8 mouse cellular contexts compared by ENCODE assay signal in genomic region chr9:72763050-72763718, GRCm38 (mm10). TPM values are rescaled to one million over a fixed set of nuclear protein-coding genes. Genes with fewer than 3 reads are reported as not detected.
A peak's percentile ranks its signal among the peaks of the same experiment; 100 is the strongest.
DNase-seq lines count a peak whose midpoint lies in the region; ATAC-seq and TF ChIP-seq lines count a peak whose summit lies in the region.
"Had no signal": no experiment of that assay in that cellular context is flagged by ENCODE, and none has a peak within 500 bp of the region (broad histone marks: within the 10 kb centered on the region; RNA-seq: fewer than 3 reads in every experiment).

No protein-coding gene starts in this region.

- no peak for TF ChIP-seq POLR2A in brain, embryonic 14.5 days (IDR thresholded peaks at IDR 0.05; ENCODE audit: borderline replicate concordance, extremely low read depth, insufficient read depth, insufficient read length, poor library complexity, severe bottlenecking)
- no peak for TF ChIP-seq POLR2A in limb, embryonic 14.5 days (IDR thresholded peaks at IDR 0.05; ENCODE audit: borderline replicate concordance, extremely low read depth, insufficient read depth, insufficient read length)

- H3K9ac ChIP-seq in heart, embryonic 12.5 days = 0 out of 2 replicates have a peak overlapping the region, but pooled peaks have one; percentile 29
- H3K9ac ChIP-seq in limb, embryonic 14.5 days (ENCODE audit: low read depth, low read length, severe bottlenecking) = no peak overlapping the region
- H3K9ac ChIP-seq: liver, embryonic 13.5 days had no signal

- 10% methylated on average over 3 of the region's 3 CpGs for WGBS in heart, embryonic 12.5 days
- 5% methylated on average over 3 of the region's 3 CpGs for WGBS in limb, embryonic 14.5 days

- H3K4me2 ChIP-seq in heart, embryonic 12.5 days = peak overlapping the region; percentile 29
- no peak overlapping the region for H3K4me2 ChIP-seq in limb, embryonic 14.5 days (replicated peaks; ENCODE audit: low read depth, low read length, severe bottlenecking)
- H3K4me2 ChIP-seq: liver, embryonic 13.5 days had no signal

- no peaks in the 10 kb centered on the region for H3K9me3 ChIP-seq in heart, embryonic 12.5 days (replicated peaks)
- no peaks in the 10 kb centered on the region for H3K9me3 ChIP-seq in limb, embryonic 14.5 days (ENCODE audit: control insufficient read depth, low read length)
- H3K9me3 ChIP-seq: liver, embryonic 13.5 days had no signal

- H3K27ac ChIP-seq in heart, embryonic 12.5 days (ENCODE audit: poor library complexity, severe bottlenecking) = peak overlapping the region; percentile 90
- H3K27ac ChIP-seq in limb, embryonic 14.5 days (replicated peaks; ENCODE audit: low read depth, low read length) = no peak overlapping the region
- H3K27ac ChIP-seq in left cerebral cortex, adult 2 months = no peak overlapping the region
- H3K27ac ChIP-seq: liver, embryonic 13.5 days had no signal

- H3K36me3 ChIP-seq in heart, embryonic 12.5 days = no peaks in the 10 kb centered on the region
- H3K36me3 ChIP-seq in limb, embryonic 14.5 days (ENCODE audit: control insufficient read depth, insufficient read depth, low read length) = no peaks in the 10 kb centered on the region
- H3K36me3 ChIP-seq: liver, embryonic 13.5 days had no signal

- no peak for TF ChIP-seq CTCF in brain, embryonic 14.5 days (IDR thresholded peaks at IDR 0.05; ENCODE audit: borderline replicate concordance, extremely low read depth, insufficient read depth, insufficient read length)
- TF ChIP-seq CTCF in left cerebral cortex, adult 2 months (IDR thresholded peaks at IDR 0.05) = no peak

- H3K27me3 ChIP-seq in heart, embryonic 12.5 days (replicated peaks) = no peaks in the 10 kb centered on the region
- H3K27me3 ChIP-seq in limb, embryonic 14.5 days (ENCODE audit: control insufficient read depth, insufficient read depth, low read length) = 0 out of 2 replicates have a peak, but pooled peaks cover 3% of the 10 kb centered on the region
- H3K27me3 ChIP-seq: liver, embryonic 13.5 days had no signal

- peak; percentile 58 for ATAC-seq in heart, embryonic 12.5 days (ENCODE audit: insufficient number of reproducible peaks, low FRiP score)
- ATAC-seq in limb, embryonic 14.5 days (ENCODE audit: low FRiP score, low read depth) = peak; percentile 76

- peak; percentile 38 for DNase-seq in MN1 (ENCODE audit: low spot score)
- peak; percentile 86 for DNase-seq in brain, embryonic 14.5 days (ENCODE audit: low read depth)
- DNase-seq in limb, embryonic 14.5 days (ENCODE audit: low spot score) = peak; percentile 83
- DNase-seq in telencephalon, adult 2 months (ENCODE audit: low read depth, low spot score) = peak; percentile 28
- no peak for DNase-seq in frontal cortex, postnatal 10 days (ENCODE audit: low spot score in 2 of 2)
- DNase-seq in left cerebral cortex, adult 2 months (ENCODE audit: extremely low spot score in 1 of 2, low spot score in 2 of 2) = no peak
- DNase-seq: liver, embryonic 13.5 days had no signal

- intact Hi-C loops in left cerebral cortex, adult 2 months (cut with DNase I) = loop anchor here (10.0 kb wide), 2 partner anchors 192 to 332 kb away; partner anchors contain the start of genes Dyx1c1 and Gm44503

- peaks cover 38% of the 10 kb centered on the region for H3K4me1 ChIP-seq in heart, embryonic 12.5 days (replicated peaks)
- H3K4me1 ChIP-seq in limb, embryonic 14.5 days (ENCODE audit: control insufficient read depth, insufficient read depth, low read length) = peaks cover 14% of the 10 kb centered on the region

- H3K4me3 ChIP-seq in heart, embryonic 12.5 days = no peak overlapping the region
- H3K4me3 ChIP-seq in limb, embryonic 14.5 days (replicated peaks; ENCODE audit: low read length) = no peak overlapping the region
- H3K4me3 ChIP-seq in left cerebral cortex, adult 2 months = no peak overlapping the region
- H3K4me3 ChIP-seq: liver, embryonic 13.5 days had no signal

RNA-seq across cellular contexts. Expression of gene Prtg, which starts 43.5 kb away (rescaled TPM):
- 0.66 and 0.86 TPM in 2 replicates for polyA plus RNA-seq in brain, embryonic 14.5 days (2012; rRNA removed)
- 2.2 and 2.7 TPM in 2 replicates for polyA plus RNA-seq in heart, embryonic 12.5 days (2016; fragmentation: Nextera tagmentation; extraction: Ambion mirVana)
- 0.57 and 0.60 TPM in 2 replicates for polyA plus RNA-seq in limb, embryonic 14.5 days (2012; rRNA removed)
- polyA plus RNA-seq in limb, embryonic 14.5 days (2014; fragmentation: Nextera tagmentation; extraction: Ambion mirVana) = 0.46 and 0.87 TPM in 2 replicates
- total RNA-seq in left cerebral cortex, adult 2 months (2021) = 1 to 10 TPM; 1.5 to 1.8 TPM

Comparison
In these comparisons a context has a peak if more than half of its experiments do, and no peak if none do; other contexts are left out.
1. DNase-seq: peak in MN1 (single experiment), brain, embryonic 14.5 days (single experiment), limb, embryonic 14.5 days (single experiment) and telencephalon, adult 2 months (single experiment); none in frontal cortex, postnatal 10 days (0 of 2) and left cerebral cortex, adult 2 months (0 of 2).